21 mouse cellular contexts compared by ENCODE assay signal in the genomic region with DNA sequence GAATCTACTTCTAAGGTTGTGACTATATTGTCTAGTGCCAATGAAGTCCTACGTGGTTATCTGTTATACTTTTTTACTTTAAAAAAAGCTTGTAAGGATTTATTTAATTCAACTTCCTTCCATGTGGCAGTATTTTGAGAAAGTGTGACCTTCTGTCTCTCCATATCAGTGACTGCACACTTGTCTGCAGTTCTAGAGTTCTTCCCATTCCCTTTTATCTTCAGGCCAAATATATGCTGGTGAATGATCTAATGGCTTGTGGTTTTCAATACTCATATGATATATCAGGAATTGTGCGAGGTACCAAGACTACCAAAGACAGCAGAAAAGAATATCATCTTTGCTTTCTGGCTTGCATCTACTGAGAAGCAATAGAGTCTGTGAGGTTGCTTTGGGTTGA.
"Had no signal": no experiment of that assay in that cellular context is flagged by ENCODE, and none has a peak within 500 bp of the region (broad histone marks: within the 10 kb centered on the region; RNA-seq: fewer than 3 reads in every experiment).

No protein-coding gene starts in this region.

- H3K4me1 ChIP-seq: midbrain, embryonic 13.5 days; midbrain, embryonic 15.5 days; neural tube, embryonic 13.5 days; neural tube, embryonic 15.5 days had no signal

- H3K9me3 ChIP-seq: liver, embryonic 15.5 days; lung, embryonic 15.5 days; midbrain, embryonic 13.5 days; midbrain, embryonic 15.5 days; neural tube, embryonic 13.5 days; neural tube, embryonic 15.5 days had no signal

- H3K4me2 ChIP-seq: liver, embryonic 15.5 days; lung, embryonic 15.5 days; midbrain, embryonic 11.5 days; midbrain, embryonic 13.5 days; midbrain, embryonic 15.5 days; neural tube, embryonic 13.5 days; neural tube, embryonic 15.5 days had no signal

- H3K36me3 ChIP-seq: liver, embryonic 15.5 days; lung, embryonic 15.5 days; midbrain, embryonic 13.5 days; midbrain, embryonic 15.5 days; neural tube, embryonic 13.5 days; neural tube, embryonic 15.5 days had no signal

- ATAC-seq: liver, postnatal 0 days; lung, postnatal 0 days; midbrain, embryonic 13.5 days; midbrain, embryonic 15.5 days had no signal

- H3K9ac ChIP-seq: liver, embryonic 15.5 days; liver, postnatal 0 days; lung, embryonic 15.5 days; midbrain, embryonic 13.5 days; midbrain, embryonic 15.5 days; neural tube, embryonic 13.5 days; neural tube, embryonic 15.5 days had no signal

- H3K27ac ChIP-seq: liver, embryonic 15.5 days; lung, embryonic 15.5 days; macrophage; midbrain, embryonic 13.5 days; midbrain, embryonic 15.5 days; neural tube, embryonic 13.5 days; neural tube, embryonic 15.5 days had no signal

- DNase-seq: liver, postnatal 0 days; lung, adult 2 months; lung, postnatal 14 days; lung, postnatal 36 days; retina, postnatal 1 day; right cerebral cortex, adult 18-20 months; right cerebral cortex, postnatal 25 days; right cerebral cortex, postnatal 4 days; spleen, adult 18-20 months; thymus, adult 18-20 months; thymus, postnatal 36 days had no signal

- H3K4me3 ChIP-seq: liver, embryonic 15.5 days; lung, embryonic 15.5 days; midbrain, embryonic 13.5 days; midbrain, embryonic 15.5 days; myocyte; neural tube, embryonic 13.5 days; neural tube, embryonic 15.5 days had no signal

- H3K27me3 ChIP-seq: liver, embryonic 15.5 days; lung, embryonic 15.5 days; midbrain, embryonic 13.5 days; midbrain, embryonic 15.5 days; neural tube, embryonic 13.5 days; neural tube, embryonic 15.5 days had no signal
